Mouse (Mus musculus) liver, embryonic 15.5 days (tissue): ENCODE measurements around the gene Acsm3. TPM values are rescaled to one million over a fixed set of nuclear protein-coding genes. Genes with fewer than 3 reads are reported as not detected.

Source experiments
- ATAC-seq: fragments of 200-750 bp; cut with Nextera tagmentation; 2 replicates; pipeline ENCODE4 v1.8.0; 2017; ENCODE audit warnings: moderate number of reproducible peaks, mild to moderate bottlenecking, moderate library complexity; ENCODE audit not compliant: insufficient read depth
- H3K27ac ChIP-seq: fragments of 300-500 bp; sonication (generic); replicated peaks from 2 replicates; pipeline ENCODE4 v1.5.1; 2015; ENCODE audit warnings: mild to moderate bottlenecking, inconsistent platforms
- H3K27me3 ChIP-seq: fragments of 300-500 bp; sonication (generic); 2 replicates; pipeline ENCODE4 v1.6.1; 2015; ENCODE audit warnings: mild to moderate bottlenecking, inconsistent platforms
- H3K36me3 ChIP-seq: fragments of 300-500 bp; sonication (generic); replicated peaks from 2 replicates; pipeline ENCODE4 v1.6.1; 2015; ENCODE audit warnings: moderate library complexity, mild to moderate bottlenecking, inconsistent platforms
- H3K4me1 ChIP-seq: fragments of 300-500 bp; sonication (generic); replicated peaks from 2 replicates; pipeline ENCODE4 v1.6.1; 2015; ENCODE audit warnings: inconsistent platforms
- H3K4me2 ChIP-seq: fragments of 300-500 bp; sonication (generic); 2 replicates; pipeline ENCODE4 v1.6.1; 2015; ENCODE audit warnings: moderate library complexity, mild to moderate bottlenecking, inconsistent platforms
- H3K4me3 ChIP-seq: fragments of 300-500 bp; sonication (generic); replicated peaks from 2 replicates; pipeline ENCODE4 v1.5.1; 2015; ENCODE audit warnings: mild to moderate bottlenecking, inconsistent platforms
- H3K9ac ChIP-seq: fragments of 300-500 bp; sonication (generic); 2 replicates; pipeline ENCODE4 v1.6.1; 2015; ENCODE audit warnings: moderate library complexity, mild to moderate bottlenecking, inconsistent platforms
- H3K9me3 ChIP-seq: fragments of 300-500 bp; sonication (generic); replicated peaks from 2 replicates; pipeline ENCODE4 v1.6.1; 2016; ENCODE audit warnings: inconsistent platforms
- WGBS: fragments of 180-500 bp; shearing (Covaris S2); methylation state at CpG from one replicate; pipeline ENCODE4 v1.1.7; 2015; ENCODE audit warnings: mixed read lengths; ENCODE audit not compliant: insufficient replicate concordance; 5-methylcytosine and 5-hydroxymethylcytosine counted together
- polyA plus RNA-seq: library from polyadenylated mRNA; unstranded; fragments of >200 nt; fragmentation: Nextera tagmentation; extraction: Ambion mirVana; gene quantifications from 2 replicates; pipeline ENCODE4 v1.2.1, GENCODE M21; 2015

The Acsm3 gene
- polyA plus RNA-seq, 1 experiment from 2014 or later: 3.2 TPM

GRCm38 (mm10) chr7:119749942-119750341 is 10.8 kb upstream of the Acsm3 start:
- H3K27me3 ChIP-seq: no peaks in the 10 kb centered on the region
- WGBS: 28% methylated on average over 2 of the region's 2 CpGs
- H3K36me3 ChIP-seq: no peaks in the 10 kb centered on the region
- H3K9me3 ChIP-seq: no peaks in the 10 kb centered on the region
- no peak overlapping the region for H3K4me3 ChIP-seq
- no peak overlapping the region for H3K4me2 ChIP-seq
- H3K4me1 ChIP-seq: no peaks in the 10 kb centered on the region
- H3K27ac ChIP-seq: no peak overlapping the region
- no peak for ATAC-seq
- H3K9ac ChIP-seq: no peak overlapping the region

GRCm38 (mm10) chr7:119753696-119754095 is 7.0 kb upstream of the Acsm3 start:
- no peaks in the 10 kb centered on the region for H3K36me3 ChIP-seq
- no peak overlapping the region for H3K9ac ChIP-seq
- H3K4me2 ChIP-seq: no peak overlapping the region
- no peak overlapping the region for H3K4me3 ChIP-seq
- H3K9me3 ChIP-seq: no peaks in the 10 kb centered on the region
- 67% methylated on average over 1 of the region's 1 CpGs for WGBS
- no peak for ATAC-seq
- H3K27ac ChIP-seq: no peak overlapping the region
- H3K4me1 ChIP-seq: no peaks in the 10 kb centered on the region
- H3K27me3 ChIP-seq: no peaks in the 10 kb centered on the region

DNA sequence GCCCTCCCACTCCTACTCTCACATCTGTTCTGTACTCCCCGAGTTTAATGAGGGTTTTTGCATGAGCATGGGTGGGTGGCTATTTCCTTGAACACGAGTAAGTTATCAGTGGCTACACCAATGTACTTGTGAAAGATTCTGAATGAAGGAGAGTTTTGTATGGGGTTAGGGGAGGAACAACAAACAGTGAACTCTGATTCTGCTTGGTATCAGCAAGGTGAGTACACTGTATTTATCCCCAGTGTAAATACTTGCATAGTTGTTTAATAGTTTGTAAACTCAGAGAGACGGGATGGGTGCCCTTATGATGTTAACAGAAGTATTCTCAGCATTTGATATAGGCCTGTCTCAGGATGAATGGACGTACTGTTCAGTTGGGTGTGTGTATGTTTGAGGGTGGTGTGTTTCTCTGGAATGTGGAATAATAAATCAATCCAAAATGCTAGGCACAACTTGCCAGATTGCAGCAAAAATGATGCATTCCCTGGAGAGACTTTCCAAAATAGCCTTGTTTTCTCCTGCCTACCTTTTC is 1.5 kb downstream of the Acsm3 start:
- H3K27me3 ChIP-seq: no peaks in the 10 kb centered on the region
- no peaks in the 10 kb centered on the region for H3K36me3 ChIP-seq
- H3K4me2 ChIP-seq: no peak overlapping the region
- WGBS: 41% methylated on average over 4 of the region's 4 CpGs
- no peak overlapping the region for H3K27ac ChIP-seq
- no peaks in the 10 kb centered on the region for H3K9me3 ChIP-seq
- no peak overlapping the region for H3K9ac ChIP-seq
- ATAC-seq: no peak
- H3K4me1 ChIP-seq: no peaks in the 10 kb centered on the region
- H3K4me3 ChIP-seq: no peak overlapping the region

GRCm38 (mm10) chr7:119764377-119764776 is 3.7 kb downstream of the Acsm3 start:
- H3K36me3 ChIP-seq: no peaks in the 10 kb centered on the region
- H3K4me2 ChIP-seq: no peak overlapping the region
- H3K4me3 ChIP-seq: no peak overlapping the region
- H3K27ac ChIP-seq: no peak overlapping the region
- no peak for ATAC-seq
- no peaks in the 10 kb centered on the region for H3K27me3 ChIP-seq
- no peaks in the 10 kb centered on the region for H3K4me1 ChIP-seq
- no peaks in the 10 kb centered on the region for H3K9me3 ChIP-seq
- 70% methylated on average over 3 of the region's 3 CpGs for WGBS
- H3K9ac ChIP-seq: no peak overlapping the region

DNA sequence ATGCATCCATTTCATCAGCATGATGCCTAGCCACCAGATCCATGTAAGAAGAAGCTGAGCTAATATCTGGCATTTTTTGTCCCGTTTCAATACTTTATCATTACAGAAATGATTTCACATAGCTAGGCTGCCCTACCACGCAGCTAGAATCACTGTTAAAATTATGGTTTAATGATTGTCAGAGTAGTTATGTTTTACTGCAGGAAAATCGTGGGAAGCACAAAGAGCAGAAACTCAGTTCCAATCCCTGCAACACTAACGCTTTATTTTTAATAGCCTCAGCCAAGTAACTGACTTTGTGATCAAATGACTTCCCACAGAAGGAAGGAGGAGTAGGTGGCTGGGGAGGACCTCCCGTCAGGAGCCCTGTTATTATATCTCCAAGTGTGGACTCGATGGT is 6.3 kb downstream of the Acsm3 start:
- 55% methylated on average over 6 of the region's 6 CpGs for WGBS
- no peaks in the 10 kb centered on the region for H3K9me3 ChIP-seq
- H3K4me2 ChIP-seq: no peak overlapping the region

GRCm38 (mm10) chr7:119769895-119770294 is 9.2 kb downstream of the Acsm3 start:
- ATAC-seq: no peak
- Histone ChIP-seq H3K27me3 (no peaks in the 10 kb centered on the region), H3K4me2 (no peak overlapping the region), H3K27ac (no peak overlapping the region), H3K9me3 (no peaks in the 10 kb centered on the region), H3K36me3 (no peaks in the 10 kb centered on the region), H3K9ac (no peak overlapping the region), H3K4me1 (0 out of 2 replicates have a peak, but pooled peaks cover 3% of the 10 kb centered on the region), H3K4me3 (no peak overlapping the region)
- WGBS: 84% methylated on average over 8 of the region's 8 CpGs

More for the DNA sequence above, 6.3 kb downstream of the Acsm3 start:
- H3K27ac ChIP-seq: no peak overlapping the region
- 0 out of 2 replicates have a peak, but pooled peaks cover 3% of the 10 kb centered on the region for H3K4me1 ChIP-seq
- H3K9ac ChIP-seq: no peak overlapping the region
- H3K36me3 ChIP-seq: no peaks in the 10 kb centered on the region
- ATAC-seq: no peak
- no peak overlapping the region for H3K4me3 ChIP-seq
- H3K27me3 ChIP-seq: no peaks in the 10 kb centered on the region

DNA sequence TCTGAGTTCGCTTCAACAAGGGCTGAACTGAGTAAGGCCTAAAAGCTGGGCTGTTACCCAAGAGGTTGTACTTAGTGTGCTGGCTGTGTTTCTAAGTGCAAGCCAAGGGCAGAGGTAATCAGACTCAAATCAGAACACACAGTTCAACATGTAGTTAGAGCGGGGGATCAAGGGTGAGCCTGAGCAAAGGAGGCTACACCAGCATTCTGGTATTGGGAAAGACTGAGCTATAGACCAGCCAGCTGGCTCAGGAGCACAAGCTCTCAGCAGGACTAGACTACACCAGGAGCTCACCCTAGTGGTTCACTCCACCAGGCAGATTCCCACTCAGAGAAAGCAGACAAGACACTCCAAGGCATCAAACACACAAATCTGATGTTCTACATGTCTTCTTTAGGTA is 22.7 kb downstream of the Acsm3 start:
- Histone ChIP-seq H3K9me3 (no peaks in the 10 kb centered on the region), H3K36me3 (peaks cover 42% of the 10 kb centered on the region), H3K4me3 (no peak overlapping the region), H3K4me1 (peaks cover 23% of the 10 kb centered on the region), H3K4me2 (no peak overlapping the region), H3K27ac (0 out of 2 replicates have a peak overlapping the region, but pooled peaks have one; percentile 30), H3K27me3 (no peaks in the 10 kb centered on the region), H3K9ac (no peak overlapping the region)
- 81% methylated on average over 2 of the region's 2 CpGs for WGBS
- peak; percentile 54; the same call in 1 of the 2 replicates for ATAC-seq

GRCm38 (mm10) chr7:119784908-119785307 is 24.2 kb downstream of the Acsm3 start:
- Histone ChIP-seq H3K4me2 (peak overlapping the region; percentile 36), H3K4me3 (no peak overlapping the region), H3K27me3 (no peaks in the 10 kb centered on the region), H3K36me3 (peaks cover 55% of the 10 kb centered on the region), H3K9ac (no peak overlapping the region), H3K4me1 (peaks cover 23% of the 10 kb centered on the region), H3K9me3 (no peaks in the 10 kb centered on the region), H3K27ac (peak overlapping the region; percentile 60)
- peak; percentile 93 for ATAC-seq
- WGBS: 29% methylated on average over 5 of the region's 5 CpGs

DNA sequence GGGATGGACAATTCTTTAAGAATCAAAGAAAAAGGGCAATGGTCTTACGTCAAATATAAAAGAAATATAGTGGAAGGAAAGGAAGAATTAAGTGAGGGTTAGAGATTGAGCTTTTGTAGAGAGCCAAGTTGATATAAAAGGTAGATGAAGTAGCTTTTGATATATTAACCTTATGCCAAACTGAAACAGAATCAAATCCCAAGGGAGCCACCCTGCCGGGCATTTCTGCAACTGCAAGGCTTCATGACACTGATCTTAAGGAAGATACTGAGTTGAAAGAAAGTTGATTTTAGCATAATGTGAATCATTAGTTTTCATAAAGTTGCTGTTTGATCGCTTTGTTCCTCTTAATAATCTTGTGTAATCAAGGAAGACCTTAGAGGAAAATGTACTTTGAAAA is 28.3 kb downstream of the Acsm3 start:
- H3K9ac ChIP-seq: no peak overlapping the region
- H3K4me1 ChIP-seq: peaks cover 33% of the 10 kb centered on the region
- no peaks in the 10 kb centered on the region for H3K9me3 ChIP-seq
- no peak overlapping the region for H3K4me2 ChIP-seq
- H3K27ac ChIP-seq: no peak overlapping the region
- H3K27me3 ChIP-seq: no peaks in the 10 kb centered on the region
- no peak overlapping the region for H3K4me3 ChIP-seq
- no peak for ATAC-seq
- 75% methylated on average over 3 of the region's 3 CpGs for WGBS
- peaks cover 62% of the 10 kb centered on the region for H3K36me3 ChIP-seq

- Histone ChIP-seq H3K36me3 (peaks cover 27% of the 10 kb centered on the region), H3K27ac (peak within 1 kb of the TSS; percentile 80), H3K4me2 (peak within 1 kb of the TSS; percentile 91), H3K27me3 (no peaks in the 10 kb centered on the region), H3K4me1 (peaks cover 20% of the 10 kb centered on the region), H3K4me3 (peak within 1 kb of the TSS; percentile 82), H3K9ac (peak within 1 kb of the TSS; percentile 81), H3K9me3 (no peaks in the 10 kb centered on the region)
- WGBS: under 1% methylated on average over 53 of the region's 53 CpGs
- ATAC-seq: peak; percentile 98
These were observed 33.0 kb downstream of the Acsm3 start, which contains the start of the genes Rexo5 and Eri2 for GRCm38 (mm10) chr7:119793586-119794250. Gene Rexo5 (plus strand): TSS chr7:119794006. Gene Eri2 (minus strand): TSS chr7:119794058.

DNA sequence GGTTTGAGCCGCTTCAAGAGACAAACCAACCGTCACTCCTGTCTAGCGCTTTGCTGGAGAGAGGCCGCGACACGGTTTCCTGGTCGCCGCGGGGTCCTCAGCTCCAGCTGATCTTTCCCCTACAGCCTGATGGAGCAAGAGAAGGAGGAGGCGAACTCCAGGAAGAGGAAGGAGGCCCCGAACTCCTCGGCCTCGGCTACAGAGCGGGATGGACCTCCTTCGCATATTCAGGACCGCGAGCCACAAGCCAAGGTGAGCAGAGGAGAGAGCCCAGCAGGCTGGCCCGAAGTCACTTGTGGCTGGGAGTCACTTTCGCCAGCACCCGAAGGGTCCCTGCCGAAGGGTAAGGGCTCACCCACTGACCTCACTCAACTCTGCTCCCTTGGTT is 33.5 kb downstream of the Acsm3 start:
- Histone ChIP-seq H3K4me1 (peaks cover 20% of the 10 kb centered on the region), H3K9ac (peak overlapping the region; percentile 81), H3K27ac (peak overlapping the region; percentile 80), H3K27me3 (no peaks in the 10 kb centered on the region), H3K4me2 (peak overlapping the region; percentile 91), H3K36me3 (peaks cover 22% of the 10 kb centered on the region), H3K9me3 (no peaks in the 10 kb centered on the region), H3K4me3 (peak overlapping the region; percentile 82)
- 0% methylated on average over 21 of the region's 21 CpGs for WGBS
- ATAC-seq: peak; percentile 68
